Comparison of ENCODE assay signal across 11 mouse cellular contexts in genomic region chr12:45507400-45507982, GRCm38 (mm10).
A peak's percentile ranks its signal among the peaks of the same experiment; 100 is the strongest.
DNase-seq lines count a peak whose midpoint lies in the region; ATAC-seq and TF ChIP-seq lines count a peak whose summit lies in the region.
"Had no signal": no experiment of that assay in that cellular context is flagged by ENCODE, and none has a peak within 500 bp of the region (broad histone marks: within the 10 kb centered on the region; RNA-seq: fewer than 3 reads in every experiment).

No protein-coding gene starts in this region.

- 23% methylated on average over 7 of the region's 7 CpGs for WGBS in heart, embryonic 13.5 days
- WGBS in hindbrain, embryonic 14.5 days, result 45% methylated on average over 7 of the region's 7 CpGs
- 38% methylated on average over 7 of the region's 7 CpGs for WGBS in intestine, postnatal 0 days

- no peaks in the 10 kb centered on the region for H3K36me3 ChIP-seq in heart, embryonic 13.5 days
- H3K36me3 ChIP-seq in hindbrain, embryonic 14.5 days (replicated peaks; ENCODE audit: control insufficient read depth, insufficient read depth), result no peaks in the 10 kb centered on the region
- H3K36me3 ChIP-seq in intestine, postnatal 0 days (ENCODE audit: control insufficient read depth, insufficient read depth), result no peaks in the 10 kb centered on the region
- H3K36me3 ChIP-seq: liver, embryonic 15.5 days had no signal

- intact Hi-C loops in heart, postnatal 36 days (cut with DNase I), result no loop called here

- no peak for ATAC-seq in heart, embryonic 13.5 days (ENCODE audit: extremely low read depth, insufficient number of reproducible peaks, low FRiP score, low TSS enrichment)
- no peak for ATAC-seq in hindbrain, embryonic 14.5 days (ENCODE audit: low FRiP score)
- ATAC-seq in intestine, postnatal 0 days, result no peak

- H3K9me3 ChIP-seq in heart, embryonic 13.5 days, result no peaks in the 10 kb centered on the region
- no peaks in the 10 kb centered on the region for H3K9me3 ChIP-seq in hindbrain, embryonic 14.5 days (ENCODE audit: control insufficient read depth, low read length)
- H3K9me3 ChIP-seq in intestine, postnatal 0 days (ENCODE audit: control insufficient read depth), result no peaks in the 10 kb centered on the region
- H3K9me3 ChIP-seq: liver, embryonic 15.5 days; megakaryocyte, embryonic 14.5 days had no signal

- no peak for TF ChIP-seq CTCF in intestine, postnatal 0 days (IDR thresholded peaks at IDR 0.05; ENCODE audit: low read depth)

- H3K4me3 ChIP-seq in heart, embryonic 13.5 days, result no peak overlapping the region
- no peak overlapping the region for H3K4me3 ChIP-seq in hindbrain, embryonic 14.5 days (replicated peaks; ENCODE audit: low read length)
- H3K4me3 ChIP-seq in intestine, postnatal 0 days (ENCODE audit: low read depth, low read length), result no peak overlapping the region
- H3K4me3 ChIP-seq: liver, embryonic 15.5 days; megakaryocyte, embryonic 14.5 days had no signal

- H3K27ac ChIP-seq in heart, embryonic 13.5 days (replicated peaks), result no peak overlapping the region
- no peak overlapping the region for H3K27ac ChIP-seq in hindbrain, embryonic 14.5 days
- H3K27ac ChIP-seq in intestine, postnatal 0 days (ENCODE audit: low read depth, low read length), result no peak overlapping the region
- H3K27ac ChIP-seq: liver, embryonic 15.5 days had no signal

- peak overlapping the region; percentile 42; the same call in 1 of the 2 replicates for H3K4me2 ChIP-seq in heart, embryonic 13.5 days
- no peak overlapping the region; the same call in 1 of the 2 replicates for H3K4me2 ChIP-seq in hindbrain, embryonic 14.5 days (replicated peaks)
- no peak overlapping the region for H3K4me2 ChIP-seq in intestine, postnatal 0 days (replicated peaks; ENCODE audit: low read depth)
- H3K4me2 ChIP-seq: liver, embryonic 15.5 days had no signal

- H3K27me3 ChIP-seq in heart, embryonic 13.5 days (replicated peaks), result no peaks in the 10 kb centered on the region
- H3K27me3 ChIP-seq in hindbrain, embryonic 14.5 days (ENCODE audit: control insufficient read depth, insufficient read depth, low read length), result no peaks in the 10 kb centered on the region
- no peaks in the 10 kb centered on the region for H3K27me3 ChIP-seq in intestine, postnatal 0 days (replicated peaks; ENCODE audit: control insufficient read depth, insufficient read depth, low read length)
- H3K27me3 ChIP-seq: liver, embryonic 15.5 days; megakaryocyte, embryonic 14.5 days had no signal

- H3K4me1 ChIP-seq in heart, embryonic 13.5 days, result peaks cover 9% of the 10 kb centered on the region
- H3K4me1 ChIP-seq in hindbrain, embryonic 14.5 days (replicated peaks; ENCODE audit: control insufficient read depth, insufficient read depth, low read length), result no peaks in the 10 kb centered on the region; the same call in 1 of the 2 replicates
- H3K4me1 ChIP-seq in intestine, postnatal 0 days (replicated peaks; ENCODE audit: control insufficient read depth, insufficient read depth, low read length), result no peaks in the 10 kb centered on the region
- H3K4me1 ChIP-seq: liver, embryonic 15.5 days; megakaryocyte, embryonic 14.5 days had no signal

- no peak for DNase-seq in heart, postnatal 36 days
- DNase-seq in right cerebral cortex, postnatal 10 days (ENCODE audit: low spot score in 2 of 2), result peak; percentile 47
- DNase-seq in right cerebral cortex, adult 18-20 months, result no peak
- peak; percentile 29 for DNase-seq in hindbrain, embryonic 14.5 days (ENCODE audit: low spot score)
- DNase-seq in cerebellum, postnatal 36 days, result no peak
- DNase-seq: cerebellum, adult 11-12 months; kidney, adult 18-20 months had no signal

- no peak overlapping the region for H3K9ac ChIP-seq in heart, embryonic 13.5 days
- H3K9ac ChIP-seq in hindbrain, embryonic 14.5 days, result no peak overlapping the region
- no peak overlapping the region for H3K9ac ChIP-seq in intestine, postnatal 0 days (ENCODE audit: low read depth, low read length)
- H3K9ac ChIP-seq: liver, embryonic 15.5 days had no signal

Comparison
In these comparisons a context has a peak if more than half of its experiments do, and no peak if none do; other contexts are left out.
1. DNase-seq: peak in right cerebral cortex, postnatal 10 days (2 of 2) and hindbrain, embryonic 14.5 days (single experiment); none in heart, postnatal 36 days (0 of 2), right cerebral cortex, adult 18-20 months (single experiment) and cerebellum, postnatal 36 days (0 of 2).